Mouse (Mus musculus) thymus, adult 2 months (tissue): ENCODE results near the gene Soga1.

ENCODE experiments used
- CTCF ChIP-seq: fragments of 200-500 bp; IDR thresholded peaks from 2 replicates; pipeline ENCODE4 v1.5.1; 2012; ENCODE audit warnings: mild to moderate bottlenecking, control low read depth, low read length, moderate library complexity, borderline replicate concordance; ENCODE audit not compliant: control insufficient read depth, poor library complexity, insufficient read depth; ENCODE audit errors: extremely low read depth
- POLR2A ChIP-seq: fragments of 200-500 bp; IDR thresholded peaks from 2 replicates; pipeline ENCODE4 v1.6.1; 2012; ENCODE audit warnings: mild to moderate bottlenecking, low read length, control low read depth, moderate library complexity; ENCODE audit not compliant: control insufficient read depth, poor library complexity, insufficient read depth; ENCODE audit errors: extremely low read depth

GRCm38 (mm10) chr2:157116964-157117363, 37.9 kb upstream of the Soga1 start:
- TF ChIP-seq CTCF (no peak), POLR2A (no peak)
